Mouse (Mus musculus) ZHBTc4 (cell line): ENCODE data around the gene Entr1.

Source experiments
- DNase-seq: peaks from one replicate; pipeline ENCODE4 v3.0.0-alpha.2; 2011; ENCODE audit warnings: low read depth, low spot score

Gene Entr1

GRCm38 (mm10) chr2:26348241-26348640 is 40.9 kb downstream of the Entr1 start:
- no peak for DNase-seq

- peak; percentile 81 for DNase-seq
Measured at GRCm38 (mm10) chr2:26342609-26343490, 46.3 kb downstream of the Entr1 start.

GRCm38 (mm10) chr2:26342044-26342443 is 47.1 kb downstream of the Entr1 start:
- peak; percentile 27 for DNase-seq

- no peak for DNase-seq
Measured at GRCm38 (mm10) chr2:26341510-26341981, 47.6 kb downstream of the Entr1 start.

GRCm38 (mm10) chr2:26339204-26339551 is 49.9 kb downstream of the Entr1 start:
- no peak for DNase-seq

GRCm38 (mm10) chr2:26338302-26339203 is 50.6 kb downstream of the Entr1 start:
- no peak for DNase-seq
